ENCODE assay signal across 1 mouse cellular context in the genomic region with DNA sequence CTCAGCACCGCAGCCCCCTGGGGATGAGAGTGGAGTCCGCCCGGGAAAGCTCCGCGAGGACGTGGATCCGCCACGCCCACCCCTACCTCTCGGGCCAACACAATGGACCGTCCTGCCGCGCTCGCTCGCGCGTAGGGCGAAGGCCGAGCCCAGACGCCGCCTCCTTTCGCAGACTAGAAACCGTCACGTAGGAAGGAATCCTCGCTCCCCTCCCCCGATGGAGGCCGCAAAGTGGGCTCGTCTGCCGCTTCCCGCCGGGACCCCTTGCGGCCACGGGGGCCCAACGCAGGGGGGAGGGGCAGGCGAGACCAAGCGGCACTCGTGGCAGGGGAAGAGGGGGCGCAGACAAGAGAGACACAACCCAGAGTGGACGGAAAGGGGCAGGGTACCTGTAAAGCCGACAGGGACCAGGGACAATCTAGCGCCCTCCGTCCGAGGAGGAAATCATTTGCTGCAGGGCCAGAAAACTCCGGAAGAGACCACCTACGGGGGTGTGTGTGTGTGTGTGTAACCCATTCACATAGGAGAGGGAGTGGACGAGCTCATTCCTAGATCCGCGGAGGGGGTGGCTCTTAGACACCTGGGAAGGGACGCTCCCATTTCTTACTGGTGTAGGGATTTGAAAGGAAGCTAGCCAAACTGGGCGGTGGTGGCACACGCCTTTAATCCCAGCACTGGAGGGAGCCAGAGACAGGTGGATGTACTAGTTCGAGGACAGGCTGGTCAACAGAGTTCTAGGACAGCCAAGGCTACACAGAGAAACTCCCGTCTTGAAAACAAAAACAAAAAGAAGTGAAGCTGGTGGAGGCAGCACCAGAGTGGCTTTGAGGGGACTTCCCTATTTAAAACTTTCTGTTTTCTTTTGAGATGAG.
TF ChIP-seq lines count a peak whose summit lies in the region.

TSS of gene Pafah1b3 (minus strand) at position 533 of the 872 bp plus-strand sequence.

TF ChIP-seq in CH12.LX, 34 proteins besides CTCF, POLR2A, EP300 and RAD21 (continued from another document):
- TF ChIP-seq NELFE (IDR thresholded peaks at IDR 0.05; ENCODE audit: low read depth, low read length): 0 out of 2 replicates have a peak, but pooled peaks have one; percentile 11
- TF ChIP-seq MXI1 (IDR thresholded peaks at IDR 0.05; ENCODE audit: low read depth, low read length): peak; percentile 31; the same call in 1 of the 2 replicates
- no peak for TF ChIP-seq JUND (conservative IDR thresholded peaks at IDR 0.05; ENCODE audit: low read depth, low read length)
- peak; percentile 52; the same call in 1 of the 2 replicates for TF ChIP-seq HCFC1 (IDR thresholded peaks at IDR 0.05; ENCODE audit: low read depth, low read length)
- no peak for TF ChIP-seq RCOR1 (conservative IDR thresholded peaks at IDR 0.05; ENCODE audit: low read depth, low read length)
- TF ChIP-seq CHD2 (IDR thresholded peaks at IDR 0.05; ENCODE audit: low read length): peak; percentile 59; the same call in 1 of the 2 replicates
